Mouse (Mus musculus): ENCODE results near the gene Coil.

Gene Coil

GRCm38 (mm10) chr11:88970202-88970732 is at the start of gene Coil:
Gene Coil (plus strand): TSS chr11:88970252.
- no peak for DNase-seq

- no peak for DNase-seq
These were observed 43.5 kb upstream of the Coil start for GRCm38 (mm10) chr11:88926566-88926965.

- no peak for DNase-seq
These were observed 38.1 kb upstream of the Coil start for GRCm38 (mm10) chr11:88931692-88932530.

GRCm38 (mm10) chr11:88933030-88933429 is 37.0 kb upstream of the Coil start:
- no peak for DNase-seq

GRCm38 (mm10) chr11:88934089-88935000 is 35.7 kb upstream of the Coil start:
- DNase-seq, result no peak

GRCm38 (mm10) chr11:88937886-88938285 is 32.2 kb upstream of the Coil start:
- no peak for DNase-seq

- DNase-seq, result no peak
These were observed 31.3 kb upstream of the Coil start for GRCm38 (mm10) chr11:88938770-88939169.

- DNase-seq, result no peak
These were observed 30.4 kb upstream of the Coil start for GRCm38 (mm10) chr11:88939634-88940033.

GRCm38 (mm10) chr11:88941489-88941888 is 28.6 kb upstream of the Coil start:
- no peak for DNase-seq

GRCm38 (mm10) chr11:88945971-88946585 is 24.0 kb upstream of the Coil start:
- DNase-seq, result no peak

- no peak for DNase-seq
These were observed 21.2 kb upstream of the Coil start for GRCm38 (mm10) chr11:88948896-88949295.

GRCm38 (mm10) chr11:88949802-88950639 is 20.0 kb upstream of the Coil start:
- no peak for DNase-seq

GRCm38 (mm10) chr11:88950640-88951250 is 19.3 kb upstream of the Coil start:
- DNase-seq, result no peak

- no peak for DNase-seq
These were observed 18.5 kb upstream of the Coil start for GRCm38 (mm10) chr11:88951576-88951975.

GRCm38 (mm10) chr11:88952117-88952516 is 17.9 kb upstream of the Coil start:
- DNase-seq, result no peak

- no peak for DNase-seq
These were observed 16.5 kb upstream of the Coil start for GRCm38 (mm10) chr11:88953582-88953981.

- DNase-seq, result peak in 1 of 2 experiments; percentile 29
These were observed 15.2 kb upstream of the Coil start for GRCm38 (mm10) chr11:88954803-88955202.

GRCm38 (mm10) chr11:88955217-88955969 is 14.7 kb upstream of the Coil start, which contains the start of gene Scpep1:
Gene Scpep1 (minus strand): TSS chr11:88955465.
- peak; percentile 97 to 98 for DNase-seq

GRCm38 (mm10) chr11:88958851-88959250 is 11.2 kb upstream of the Coil start:
- DNase-seq, result no peak

- no peak for DNase-seq
These were observed 3.1 kb upstream of the Coil start, which contains the start of gene Elobl for GRCm38 (mm10) chr11:88966881-88967361. Gene Elobl (minus strand): TSS chr11:88966931.
